Comparison of ENCODE assay signal across 8 mouse cellular contexts in genomic region chr9:106465571-106466200, GRCm38 (mm10). TPM values are rescaled to one million over a fixed set of nuclear protein-coding genes. Genes with fewer than 3 reads are reported as not detected.
A peak's percentile ranks its signal among the peaks of the same experiment; 100 is the strongest.
DNase-seq lines count a peak whose midpoint lies in the region; ATAC-seq and TF ChIP-seq lines count a peak whose summit lies in the region.

Gene Gpr62 (minus strand): TSS chr9:106465938.

- 33% methylated on average over 26 of the region's 26 CpGs for WGBS in heart, embryonic 12.5 days
- WGBS in intestine, embryonic 14.5 days = 35% methylated on average over 26 of the region's 26 CpGs
- 36% methylated on average over 26 of the region's 26 CpGs for WGBS in midbrain, embryonic 11.5 days

- DNase-seq in heart, postnatal 4 days = no peak
- no peak for DNase-seq in ES-E14 (ENCODE audit: low read depth, low spot score)
- no peak for DNase-seq in intestine, embryonic 14.5 days (ENCODE audit: low spot score)
- no peak for DNase-seq in midbrain, embryonic 11.5 days (ENCODE audit: low spot score, missing footprints)
- no peak for DNase-seq in ovary, postnatal 36 days (ENCODE audit: low spot score)
- DNase-seq in adrenal gland, adult 18-20 months (ENCODE audit: low spot score in 2 of 2) = no peak

- ATAC-seq in heart, embryonic 12.5 days (ENCODE audit: insufficient number of reproducible peaks, low FRiP score) = 0 out of 2 replicates have a peak, but pooled peaks have one; percentile 2
- ATAC-seq in intestine, embryonic 14.5 days (replicated peaks; ENCODE audit: low FRiP score, low TSS enrichment, low read depth) = no peak
- ATAC-seq in midbrain, embryonic 11.5 days (ENCODE audit: low FRiP score) = 0 out of 2 replicates have a peak, but pooled peaks have one; percentile 1

- peak within 1 kb of the TSS; percentile 71 for H3K9ac ChIP-seq in heart, embryonic 12.5 days
- peak within 1 kb of the TSS; percentile 81 for H3K9ac ChIP-seq in ES-E14 (ENCODE audit: insufficient read depth, low read depth, low read length, poor library complexity, severe bottlenecking)
- H3K9ac ChIP-seq in intestine, embryonic 14.5 days (ENCODE audit: low read length) = peak within 1 kb of the TSS; percentile 56
- H3K9ac ChIP-seq in midbrain, embryonic 11.5 days (ENCODE audit: low read length) = peak within 1 kb of the TSS; percentile 70

- TF ChIP-seq CTCF in cortical plate, adult 2 months (IDR thresholded peaks at IDR 0.05; ENCODE audit: extremely low read depth, insufficient read depth, low read length) = no peak

- peaks cover 14% of the 10 kb centered on the region for H3K4me1 ChIP-seq in heart, embryonic 12.5 days (replicated peaks)
- peaks cover 3 to 33% of the 10 kb centered on the region in 2 experiments; a peak in 3 of 4 replicates for H3K4me1 ChIP-seq in ES-E14 (ENCODE audit: control insufficient read depth in 2 of 2, insufficient read depth in 2 of 2, low read length in 2 of 2, poor library complexity in 1 of 2)
- H3K4me1 ChIP-seq in cortical plate, adult 2 months (ENCODE audit: control insufficient read depth, insufficient read depth, low read length) = 0 out of 2 replicates have a peak, but pooled peaks cover 2% of the 10 kb centered on the region
- peaks cover 3% of the 10 kb centered on the region; the same call in 1 of the 2 replicates for H3K4me1 ChIP-seq in intestine, embryonic 14.5 days (replicated peaks; ENCODE audit: control insufficient read depth, insufficient read depth, low read length)
- peaks cover 11% of the 10 kb centered on the region for H3K4me1 ChIP-seq in midbrain, embryonic 11.5 days (ENCODE audit: control insufficient read depth, insufficient read depth, low read length)

- peaks cover 35% of the 10 kb centered on the region for H3K36me3 ChIP-seq in heart, embryonic 12.5 days
- peaks cover 25% of the 10 kb centered on the region for H3K36me3 ChIP-seq in ES-E14 (ENCODE audit: control insufficient read depth, insufficient read depth, low read length, poor library complexity, severe bottlenecking)
- peaks cover 28% of the 10 kb centered on the region for H3K36me3 ChIP-seq in intestine, embryonic 14.5 days (ENCODE audit: control insufficient read depth, insufficient read depth, low read length)
- H3K36me3 ChIP-seq in midbrain, embryonic 11.5 days (ENCODE audit: control insufficient read depth, insufficient read depth, low read length) = peaks cover 21% of the 10 kb centered on the region

- H3K4me3 ChIP-seq in heart, embryonic 12.5 days = peak within 1 kb of the TSS; percentile 59
- peak within 1 kb of the TSS; percentile 79 to 83 for H3K4me3 ChIP-seq in ES-E14 (ENCODE audit: insufficient read depth in 1 of 2, low read depth in 1 of 2, low read length in 2 of 2, poor library complexity in 1 of 2, severe bottlenecking in 1 of 2)
- peak within 1 kb of the TSS; percentile 60 for H3K4me3 ChIP-seq in cortical plate, adult 2 months (ENCODE audit: insufficient read depth, low read length)
- peak within 1 kb of the TSS; percentile 54 for H3K4me3 ChIP-seq in intestine, embryonic 14.5 days (ENCODE audit: low read depth, low read length)
- peak within 1 kb of the TSS; percentile 38 for H3K4me3 ChIP-seq in midbrain, embryonic 11.5 days (ENCODE audit: low read depth, low read length)

- peak within 1 kb of the TSS; percentile 93 for H3K4me2 ChIP-seq in heart, embryonic 12.5 days
- H3K4me2 ChIP-seq in intestine, embryonic 14.5 days (ENCODE audit: low read length) = peak within 1 kb of the TSS; percentile 96
- peak within 1 kb of the TSS; percentile 79 for H3K4me2 ChIP-seq in midbrain, embryonic 11.5 days

- in situ Hi-C loops in ES-E14 (cut with MboI; ENCODE audit: low sequenced_read_pairs in 2 of 2, unreplicated experiment in 2 of 2) = no loop called here

- peak; percentile 76; the same call in 1 of the 2 replicates for TF ChIP-seq POLR2A in cortical plate, adult 2 months (IDR thresholded peaks at IDR 0.05; ENCODE audit: extremely low read depth, insufficient read depth, low read length)

- no peaks in the 10 kb centered on the region for H3K9me3 ChIP-seq in heart, embryonic 12.5 days (replicated peaks)
- H3K9me3 ChIP-seq in ES-E14 (ENCODE audit: control insufficient read depth, insufficient read depth, low read depth, low read length) = no peaks in the 10 kb centered on the region
- H3K9me3 ChIP-seq in intestine, embryonic 14.5 days (ENCODE audit: control insufficient read depth, low read length) = no peaks in the 10 kb centered on the region
- H3K9me3 ChIP-seq in midbrain, embryonic 11.5 days (ENCODE audit: control insufficient read depth, low read length) = no peaks in the 10 kb centered on the region

- H3K27ac ChIP-seq in heart, embryonic 12.5 days (ENCODE audit: poor library complexity, severe bottlenecking) = no peak within 1 kb of the TSS
- H3K27ac ChIP-seq in ES-E14 (ENCODE audit: insufficient read depth, low read depth, low read length, poor library complexity, severe bottlenecking) = no peak within 1 kb of the TSS
- H3K27ac ChIP-seq in cortical plate, adult 2 months (ENCODE audit: insufficient read depth, low read length) = peak within 1 kb of the TSS; percentile 98
- no peak within 1 kb of the TSS for H3K27ac ChIP-seq in intestine, embryonic 14.5 days (ENCODE audit: low read depth)
- H3K27ac ChIP-seq in midbrain, embryonic 11.5 days (ENCODE audit: low read depth, low read length) = peak within 1 kb of the TSS; percentile 59

- peaks cover 13% of the 10 kb centered on the region for H3K27me3 ChIP-seq in heart, embryonic 12.5 days (replicated peaks)
- H3K27me3 ChIP-seq in intestine, embryonic 14.5 days (replicated peaks; ENCODE audit: control insufficient read depth, insufficient read depth, low read length) = no peaks in the 10 kb centered on the region
- H3K27me3 ChIP-seq in midbrain, embryonic 11.5 days (ENCODE audit: control insufficient read depth, insufficient read depth, low read length) = peaks cover 7% of the 10 kb centered on the region

TF ChIP-seq in ES-E14, 5 proteins besides CTCF, POLR2A, EP300 and RAD21:
- TF ChIP-seq ZNF384 (IDR thresholded peaks at IDR 0.05; ENCODE audit: low read depth, low read length) (no peak), ZC3H11A (IDR thresholded peaks at IDR 0.05; ENCODE audit: borderline replicate concordance, low read depth, low read length) (no peak), HCFC1 (IDR thresholded peaks at IDR 0.05; ENCODE audit: borderline replicate concordance, insufficient read depth, low read length) (no peak), MAFK (IDR thresholded peaks at IDR 0.05; ENCODE audit: insufficient read depth, low read depth, low read length) (no peak), CHD2 (IDR thresholded peaks at IDR 0.05; ENCODE audit: low read depth, low read length) (no peak)

RNA-seq across cellular contexts. Expression of gene Gpr62, which starts in this region (rescaled TPM):
- polyA plus RNA-seq in heart, embryonic 12.5 days (2016; fragmentation: Nextera tagmentation; extraction: Ambion mirVana) = 0.41 and 0.46 TPM in 2 replicates
- total RNA-seq in heart, postnatal 4 days (2021) = under 1 TPM in 1 of 2 experiments, not detected in 1; 0.14 TPM
- 0.22 and 0.58 TPM in 2 replicates for total RNA-seq in ES-E14 (2012; rRNA removed)
- 18.7 and 19.0 TPM in 2 replicates for polyA plus RNA-seq in cortical plate, adult 2 months (2012; rRNA removed)
- 0.08 and 0.41 TPM in 2 replicates for polyA plus RNA-seq in intestine, embryonic 14.5 days (2014; fragmentation: Nextera tagmentation; extraction: Ambion mirVana)
- 0.12 and 0.23 TPM in 2 replicates for polyA plus RNA-seq in midbrain, embryonic 11.5 days (2014; fragmentation: Nextera tagmentation; extraction: Ambion mirVana)
- total RNA-seq in adrenal gland, adult 18-20 months (2021) = under 1 TPM; 0.20 to 0.29 TPM

Comparison
In these comparisons a context has a peak if more than half of its experiments do, and no peak if none do; other contexts are left out.
1. RNA of gene Gpr62 (polyA plus RNA-seq): 18.7 to 19.0 TPM in cortical plate, adult 2 months; 0.41 to 0.46 TPM in heart, embryonic 12.5 days, 0.08 to 0.41 TPM in intestine, embryonic 14.5 days and 0.12 to 0.23 TPM in midbrain, embryonic 11.5 days; every median in the first group is over 10 times any median in the second.
2. Peak in ATAC-seq, H3K4me3 ChIP-seq, H3K9ac ChIP-seq and H3K4me2 ChIP-seq in heart, embryonic 12.5 days; RNA of the gene not detected or under 1 TPM.
3. Peak in ATAC-seq, H3K4me3 ChIP-seq, H3K27ac ChIP-seq, H3K9ac ChIP-seq and H3K4me2 ChIP-seq in midbrain, embryonic 11.5 days; RNA of the gene not detected or under 1 TPM.
4. Peak in every context shown above with its lines, with median percentiles within 50 percentile points of each other: H3K4me2 ChIP-seq, H3K4me3 ChIP-seq and H3K9ac ChIP-seq.